Mouse (Mus musculus): ENCODE data around the gene Gm27179.
"Not testable (repeated sequence)": the region's sequence is repeated elsewhere in the genome, so short reads cannot be mapped to it uniquely, and the experiment has no call there.

GRCm38 (mm10) chr14:69540113-69540512 lies 27.8 kb upstream of the Gm27179 start:
- not testable (repeated sequence) for TF ChIP-seq CTCF (IDR thresholded peaks at IDR 0.05; ENCODE audit: control insufficient read depth, insufficient read depth, insufficient replicate concordance, low read depth, low read length); POLR2A (IDR thresholded peaks at IDR 0.05; ENCODE audit: control insufficient read depth, low read depth, low read length)
